Mouse (Mus musculus) gastrocnemius, postnatal 10 days (tissue): ENCODE data around the gene Bbs9. TPM values are rescaled to one million over a fixed set of nuclear protein-coding genes. Genes with fewer than 3 reads are reported as not detected.
"Not testable (repeated sequence)": the region's sequence is repeated elsewhere in the genome, so short reads cannot be mapped to it uniquely, and the experiment has no call there.

ENCODE experiments used
- DNase-seq: peaks from one replicate; pipeline ENCODE4 v3.0.0; 2021; ENCODE audit warnings: mixed read lengths
- long read RNA-seq, 2 experiments: library from polyadenylated mRNA; stranded (forward); transcript quantifications; one replicate each; pipeline ENCODE4 v2.0.0; 2021
- total RNA-seq, 2 experiments: library from RNA; stranded (reverse); gene quantifications; 2 replicates each; pipeline ENCODE4 v1.2.3; 2021

The Bbs9 gene
- total RNA-seq: 10 to 100 TPM in 1 of 2 experiments, 1 to 10 TPM in 1; 9.6 to 11.3 TPM
- long read RNA-seq, experiment 1, partial matches to known transcripts: 1 of 6 reads
- long read RNA-seq, experiment 1, other reads (novel, unspliced or antisense): 4 of 6 reads
- long read RNA-seq, experiment 2, partial matches to known transcripts: 2 of 9 reads
- long read RNA-seq, experiment 2, other reads (novel, unspliced or antisense): 0 of 9 reads

GRCm38 (mm10) chr9:22475424-22475868, at the start of gene Bbs9:
TSS of gene Bbs9 (plus strand) at chr9:22475715.
- peak; percentile 86 for DNase-seq

- DNase-seq: no peak
Measured at GRCm38 (mm10) chr9:22428028-22428665, 47.4 kb upstream of the Bbs9 start.

GRCm38 (mm10) chr9:22428666-22429410, 46.7 kb upstream of the Bbs9 start:
- DNase-seq: no peak

- DNase-seq: no peak
Measured at GRCm38 (mm10) chr9:22429533-22430241, 45.8 kb upstream of the Bbs9 start.

- DNase-seq: no peak
Measured at GRCm38 (mm10) chr9:22430315-22430840, 45.1 kb upstream of the Bbs9 start.

- no peak for DNase-seq
Measured at GRCm38 (mm10) chr9:22433221-22433620, 42.3 kb upstream of the Bbs9 start.

- no peak for DNase-seq
Measured at GRCm38 (mm10) chr9:22434101-22434500, 41.4 kb upstream of the Bbs9 start.

- DNase-seq: no peak
Measured at GRCm38 (mm10) chr9:22438826-22439225, 36.7 kb upstream of the Bbs9 start.

- DNase-seq: no peak
Measured at GRCm38 (mm10) chr9:22443157-22443556, 32.4 kb upstream of the Bbs9 start.

- no peak for DNase-seq
Measured at GRCm38 (mm10) chr9:22445123-22445522, 30.4 kb upstream of the Bbs9 start.

- no peak for DNase-seq
Measured at GRCm38 (mm10) chr9:22447213-22447612, 28.3 kb upstream of the Bbs9 start.

- DNase-seq: no peak
Measured at GRCm38 (mm10) chr9:22448420-22448819, 27.1 kb upstream of the Bbs9 start.

- no peak for DNase-seq
Measured at GRCm38 (mm10) chr9:22449209-22449608, 26.3 kb upstream of the Bbs9 start.

- no peak for DNase-seq
Measured at GRCm38 (mm10) chr9:22452697-22453096, 22.8 kb upstream of the Bbs9 start.

- no peak for DNase-seq
Measured at GRCm38 (mm10) chr9:22453501-22453924, 22.0 kb upstream of the Bbs9 start.

- DNase-seq: not testable (repeated sequence)
Measured at GRCm38 (mm10) chr9:22453990-22454389, 21.5 kb upstream of the Bbs9 start, which contains the start of gene Gm17545. TSS of gene Gm17545 (plus strand) at chr9:22454290.

GRCm38 (mm10) chr9:22455041-22455440, 20.5 kb upstream of the Bbs9 start:
- no peak for DNase-seq

- DNase-seq: no peak
Measured at GRCm38 (mm10) chr9:22457142-22457835, 18.2 kb upstream of the Bbs9 start.

- DNase-seq: peak; percentile 53
Measured at GRCm38 (mm10) chr9:22461946-22462345, 13.6 kb upstream of the Bbs9 start.

GRCm38 (mm10) chr9:22466212-22466611, 9.3 kb upstream of the Bbs9 start:
- no peak for DNase-seq

GRCm38 (mm10) chr9:22467371-22468169, 7.9 kb upstream of the Bbs9 start:
- DNase-seq: peak; percentile 42
